Mouse (Mus musculus) small intestine, adult 2 months (tissue): ENCODE results near the gene U2surp.

Experiments used
- CTCF ChIP-seq: fragments of 200-500 bp; IDR thresholded peaks from 2 replicates; pipeline ENCODE4 v1.5.1; 2012; ENCODE audit warnings: low read depth, mild to moderate bottlenecking, control low read depth, inconsistent platforms, low read length, moderate library complexity, mixed read lengths; ENCODE audit not compliant: insufficient replicate concordance, insufficient read length; ENCODE audit errors: extremely low read depth
- POLR2A ChIP-seq: fragments of 200-500 bp; IDR thresholded peaks from 2 replicates; pipeline ENCODE4 v1.6.1; 2012; ENCODE audit warnings: low read depth, mild to moderate bottlenecking, control low read depth, inconsistent platforms, low read length, moderate library complexity

DNA sequence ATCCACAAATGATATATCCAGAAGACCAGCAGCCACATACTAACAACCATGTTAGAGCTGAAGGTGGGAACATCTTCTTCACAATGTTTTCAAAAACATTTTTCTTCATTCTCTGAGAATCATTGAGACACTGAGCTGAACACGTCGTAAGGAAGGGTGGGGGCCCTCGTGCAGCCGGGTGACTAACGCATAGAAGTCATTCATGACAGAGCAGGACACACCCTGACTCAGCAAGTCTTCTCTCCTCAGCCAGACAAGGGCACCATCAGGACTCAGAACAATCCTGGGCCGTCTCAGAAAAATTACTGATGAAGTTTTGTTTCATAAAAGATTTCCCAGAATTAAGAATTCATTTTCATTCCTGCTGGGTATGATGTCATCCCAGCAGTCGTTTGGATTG is 34.9 kb upstream of the U2surp start:
- TF ChIP-seq CTCF (no peak), POLR2A (no peak)
